Mouse (Mus musculus): Measurements from ENCODE around the gene Rfx7.

DNA sequence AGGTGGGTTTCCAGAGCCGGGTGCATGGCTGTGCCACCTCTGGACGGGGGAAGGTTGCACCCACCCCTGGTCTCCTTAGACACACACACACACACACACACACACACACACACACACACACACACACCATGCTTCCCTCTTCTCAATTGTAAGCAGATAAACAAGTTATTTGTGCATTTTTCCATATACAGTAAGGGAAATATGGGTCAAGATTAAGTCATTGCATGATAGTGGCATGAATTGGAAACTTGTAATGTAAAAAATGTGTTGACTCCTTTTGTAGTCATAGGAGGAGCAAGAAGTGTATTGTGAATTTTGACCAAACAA lies 1.0 kb downstream of the Rfx7 start:
- no peak for TF ChIP-seq EP300 (IDR thresholded peaks at IDR 0.05; ENCODE audit: low read depth)
- no peak for TF ChIP-seq CTCF (IDR thresholded peaks at IDR 0.05; ENCODE audit: low read depth)
